In the genomic region with DNA sequence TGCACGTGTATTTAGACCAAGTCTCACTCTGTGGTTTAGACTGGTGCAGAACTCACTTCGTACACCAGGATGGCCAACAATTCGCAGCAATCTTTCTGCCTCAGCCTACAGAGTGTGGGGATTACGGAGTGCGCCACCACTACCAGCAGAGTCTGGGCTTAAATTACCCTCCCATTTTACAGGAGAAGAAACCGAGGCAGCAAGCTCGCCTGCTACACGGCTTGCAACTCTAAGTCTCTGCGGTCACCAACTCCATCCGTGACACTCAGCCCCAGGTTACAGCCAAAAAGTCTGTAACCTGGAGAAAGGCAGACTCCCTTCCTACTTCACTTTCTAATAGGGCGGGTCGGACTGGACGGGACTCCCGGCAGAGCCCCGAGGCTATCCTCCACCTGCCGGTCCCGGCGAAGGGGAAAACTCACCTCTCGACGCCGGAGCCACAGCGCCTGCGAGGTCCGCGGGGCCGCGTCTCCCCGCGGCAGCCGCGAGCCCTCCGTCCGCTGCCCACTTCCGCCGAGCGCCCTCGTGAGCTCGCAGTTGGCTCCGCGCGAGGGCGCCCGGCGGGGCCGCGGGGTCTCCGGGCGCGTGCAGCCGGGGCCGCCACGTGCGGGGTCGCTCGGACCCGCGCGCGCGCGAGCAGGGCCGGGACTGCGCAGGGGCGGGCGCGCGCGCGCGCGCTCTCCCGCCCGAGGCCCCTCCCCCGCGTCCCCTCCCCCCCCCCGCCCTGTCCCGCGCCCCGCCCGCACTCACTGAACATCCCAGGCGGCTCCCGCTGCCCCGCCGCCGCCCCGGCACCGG, we compare ENCODE assay signal across 8 mouse cellular contexts. TPM values are rescaled to one million over a fixed set of nuclear protein-coding genes. Genes with fewer than 3 reads are reported as not detected.
DNase-seq lines count a peak whose midpoint lies in the region; ATAC-seq and TF ChIP-seq lines count a peak whose summit lies in the region.

No protein-coding gene starts in this region.

- peaks cover 9 to 29% of the 10 kb centered on the region in 2 experiments for H3K4me1 ChIP-seq in MEL (ENCODE audit: control insufficient read depth in 1 of 2, insufficient read depth in 2 of 2, low read length in 2 of 2)
- peaks cover 33% of the 10 kb centered on the region for H3K4me1 ChIP-seq in embryonic facial prominence, embryonic 10.5 days
- peaks cover 12 to 32% of the 10 kb centered on the region in 2 experiments for H3K4me1 ChIP-seq in heart, embryonic 14.5 days (ENCODE audit: control insufficient read depth in 2 of 2, insufficient read depth in 2 of 2, low read length in 2 of 2)

- no peak for TF ChIP-seq RAD21 in MEL (IDR thresholded peaks at IDR 0.05; ENCODE audit: low read depth, low read length)

- peak overlapping the region; percentile 90 for H3K4me2 ChIP-seq in heart, embryonic 14.5 days (ENCODE audit: low read length)

- H3K9me3 ChIP-seq in MEL (replicated peaks; ENCODE audit: insufficient read depth, low read length): no peaks in the 10 kb centered on the region
- H3K9me3 ChIP-seq in embryonic facial prominence, embryonic 10.5 days: no peaks in the 10 kb centered on the region
- no peaks in the 10 kb centered on the region for H3K9me3 ChIP-seq in heart, embryonic 14.5 days (ENCODE audit: control insufficient read depth, low read length)

- peak; percentile 85 for ATAC-seq in heart, embryonic 14.5 days (ENCODE audit: insufficient number of reproducible peaks, insufficient read depth, low FRiP score, low read depth)

- WGBS in embryonic facial prominence, embryonic 10.5 days: under 1% methylated on average over 67 of the region's 87 CpGs
- WGBS in heart, embryonic 14.5 days: under 1% methylated on average over 44 of the region's 87 CpGs

- H3K9ac ChIP-seq in MEL (ENCODE audit: control insufficient read depth, low read depth, low read length, poor library complexity, severe bottlenecking): peak overlapping the region; percentile 98
- peak overlapping the region; percentile 89 for H3K9ac ChIP-seq in heart, embryonic 14.5 days (ENCODE audit: low read length)

- no peak; a peak in 1 of 6 replicates for TF ChIP-seq CTCF in MEL (IDR thresholded peaks at IDR 0.05 in 2 of 3, conservative IDR thresholded peaks at IDR 0.05 in 1 of 3; ENCODE audit: control insufficient read depth in 1 of 3, insufficient read depth in 1 of 3, low read depth in 2 of 3, low read length in 3 of 3, poor library complexity in 1 of 3, severe bottlenecking in 1 of 3)

- TF ChIP-seq POLR2A in MEL (IDR thresholded peaks at IDR 0.05; ENCODE audit: control insufficient read depth in 1 of 2, insufficient read depth in 1 of 2, low read depth in 1 of 2, low read length in 2 of 2, poor library complexity in 1 of 2): no peak; a peak in 2 of 4 replicates

- peak overlapping the region; percentile 90 to 100 for H3K4me3 ChIP-seq in MEL (ENCODE audit: control insufficient read depth in 1 of 2, insufficient read depth in 1 of 2, low read depth in 2 of 2, low read length in 2 of 2)
- H3K4me3 ChIP-seq in embryonic facial prominence, embryonic 10.5 days: peak overlapping the region; percentile 76
- H3K4me3 ChIP-seq in heart, embryonic 14.5 days (ENCODE audit: control insufficient read depth in 1 of 2, insufficient read depth in 1 of 2, low read depth in 1 of 2, low read length in 2 of 2): peak overlapping the region; percentile 66 to 83

- no peaks in the 10 kb centered on the region for H3K27me3 ChIP-seq in MEL (ENCODE audit: control insufficient read depth in 1 of 2, insufficient read depth in 2 of 2, low read length in 2 of 2)
- H3K27me3 ChIP-seq in embryonic facial prominence, embryonic 10.5 days (replicated peaks; ENCODE audit: low read depth, poor library complexity, severe bottlenecking): no peaks in the 10 kb centered on the region
- no peaks in the 10 kb centered on the region for H3K27me3 ChIP-seq in heart, embryonic 14.5 days (ENCODE audit: control insufficient read depth, insufficient read depth, low read length)

- peaks cover 25 to 52% of the 10 kb centered on the region in 2 experiments for H3K36me3 ChIP-seq in MEL (ENCODE audit: control insufficient read depth in 1 of 2, insufficient read depth in 2 of 2, low read length in 2 of 2)
- H3K36me3 ChIP-seq in embryonic facial prominence, embryonic 10.5 days (replicated peaks): peaks cover 26% of the 10 kb centered on the region
- H3K36me3 ChIP-seq in heart, embryonic 14.5 days (ENCODE audit: control insufficient read depth, insufficient read depth, low read length): peaks cover 26% of the 10 kb centered on the region

- no peak for TF ChIP-seq EP300 in MEL (IDR thresholded peaks at IDR 0.05; ENCODE audit: low read depth in 1 of 2, low read length in 2 of 2)

- peak; percentile 55 for DNase-seq in 3T3-L1 (ENCODE audit: low read depth, low spot score)
- DNase-seq in MEL (ENCODE audit: low read depth, low spot score): peak; percentile 77
- DNase-seq in embryonic facial prominence, embryonic 10.5 days (ENCODE audit: low spot score): peak; percentile 87
- peak; percentile 82 for DNase-seq in kidney, postnatal 10 days
- DNase-seq in lung, postnatal 25 days (ENCODE audit: low spot score): peak; percentile 23
- DNase-seq in ovary, postnatal 36 days (ENCODE audit: low spot score): peak; percentile 77
- peak; percentile 58 for DNase-seq in urinary bladder, adult 2 months (ENCODE audit: low spot score)

- H3K27ac ChIP-seq in MEL (ENCODE audit: control insufficient read depth, low read depth, low read length): peak overlapping the region; percentile 85
- H3K27ac ChIP-seq in embryonic facial prominence, embryonic 10.5 days (replicated peaks): peak overlapping the region; percentile 99
- peak overlapping the region; percentile 88 to 91 for H3K27ac ChIP-seq in heart, embryonic 14.5 days (replicated peaks in 1 of 2; ENCODE audit: control insufficient read depth in 1 of 2, insufficient read depth in 1 of 2, low read depth in 2 of 2, low read length in 2 of 2)

- peaks cover 80% of the 10 kb centered on the region for H3K79me2 ChIP-seq in MEL (ENCODE audit: control insufficient read depth, insufficient read depth, low read length, poor library complexity)

TF ChIP-seq in MEL, 35 proteins besides CTCF, POLR2A, EP300 and RAD21 (continues in another document):
- TF ChIP-seq NRF1 (IDR thresholded peaks at IDR 0.05; ENCODE audit: insufficient read depth, low read depth, low read length, poor library complexity, severe bottlenecking) (peak; percentile 35; the same call in 1 of the 2 replicates), MYC (IDR thresholded peaks at IDR 0.05; ENCODE audit: low read depth, low read length) (peak; percentile 64), ZKSCAN1 (IDR thresholded peaks at IDR 0.05; ENCODE audit: low read depth, low read length) (no peak), TBP (IDR thresholded peaks at IDR 0.05; ENCODE audit: low read depth, low read length) (no peak), HCFC1 (IDR thresholded peaks at IDR 0.05; ENCODE audit: low read depth, low read length) (no peak), ETS1 (IDR thresholded peaks at IDR 0.05; ENCODE audit: low read depth, low read length) (no peak), MAFK (IDR thresholded peaks at IDR 0.05; ENCODE audit: borderline replicate concordance, low read depth, low read length) (no peak), MAX (IDR thresholded peaks at IDR 0.05; ENCODE audit: low read length) (peak; percentile 73; the same call in 1 of the 2 replicates), MAZ (IDR thresholded peaks at IDR 0.05; ENCODE audit: low read depth, low read length) (no peak), USF2 (IDR thresholded peaks at IDR 0.05; ENCODE audit: borderline replicate concordance in 1 of 2, insufficient read depth in 1 of 2, low read depth in 1 of 2, low read length in 2 of 2) (no peak), JUND (IDR thresholded peaks at IDR 0.05; ENCODE audit: low read depth, low read length) (no peak), SIN3A (IDR thresholded peaks at IDR 0.05; ENCODE audit: low read length) (no peak; the same call in none of the 2 replicates), CHD2 (IDR thresholded peaks at IDR 0.05; ENCODE audit: low read length) (no peak), MEF2A (IDR thresholded peaks at IDR 0.05; ENCODE audit: extremely low read depth, insufficient replicate concordance, low read depth, low read length, poor library complexity, severe bottlenecking) (no peak), POLR2AphosphoS5 (IDR thresholded peaks at IDR 0.05; ENCODE audit: borderline replicate concordance, low read depth, low read length) (no peak), TCF12 (IDR thresholded peaks at IDR 0.05; ENCODE audit: low read depth, low read length) (0 out of 2 replicates have a peak, but pooled peaks have one; percentile 12), UBTF (IDR thresholded peaks at IDR 0.05; ENCODE audit: borderline replicate concordance, insufficient read depth, low read depth, low read length) (no peak), MYB (IDR thresholded peaks at IDR 0.05; ENCODE audit: low read depth, low read length) (no peak), BHLHE40 (IDR thresholded peaks at IDR 0.05; ENCODE audit: borderline replicate concordance, low read depth, low read length) (peak; percentile 44; the same call in 1 of the 2 replicates)

RNA-seq across cellular contexts. Expression of gene Taf5l, which starts 0.6 kb away (rescaled TPM):
- 85.9 and 86.3 TPM in 2 replicates for total RNA-seq in MEL (2012; rRNA removed)
- 10 to 100 TPM in 1 of 2 experiments, not detected in 1; 88.4 TPM for polyA plus RNA-seq in MEL (2012; ENCODE audit: insufficient read depth in 1 of 2, insufficient read length in 2 of 2, low read depth in 1 of 2, low replicate concordance in 2 of 2, missing spikeins in 1 of 2)
- polyA plus RNA-seq in embryonic facial prominence, embryonic 10.5 days (2016; fragmentation: Nextera tagmentation; extraction: Ambion mirVana): 46.4 and 46.7 TPM in 2 replicates
- 28.5 and 29.7 TPM in 2 replicates for polyA plus RNA-seq in heart, embryonic 14.5 days (2014; fragmentation: Nextera tagmentation; extraction: Ambion mirVana)
- 26.4 and 31.1 TPM in 2 replicates for polyA plus RNA-seq in urinary bladder, adult 2 months (2012; rRNA removed)

RNA-seq across cellular contexts. Expression of gene Urb2, which starts 0.7 kb away (rescaled TPM):
- 39.7 and 40.1 TPM in 2 replicates for total RNA-seq in MEL (2012; rRNA removed)
- 10 to 100 TPM; 31.6 to 82.4 TPM for polyA plus RNA-seq in MEL (2012; ENCODE audit: insufficient read depth in 1 of 2, insufficient read length in 2 of 2, low read depth in 1 of 2, low replicate concordance in 2 of 2, missing spikeins in 1 of 2)
- 8.4 and 9.3 TPM in 2 replicates for polyA plus RNA-seq in embryonic facial prominence, embryonic 10.5 days (2016; fragmentation: Nextera tagmentation; extraction: Ambion mirVana)
- polyA plus RNA-seq in heart, embryonic 14.5 days (2014; fragmentation: Nextera tagmentation; extraction: Ambion mirVana): 4.3 and 4.4 TPM in 2 replicates
- 6.4 and 6.7 TPM in 2 replicates for polyA plus RNA-seq in urinary bladder, adult 2 months (2012; rRNA removed)

RNA-seq across cellular contexts. Expression of gene Abcb10, which starts 37.7 kb away (rescaled TPM):
- 26.1 and 37.8 TPM in 2 replicates for total RNA-seq in MEL (2012; rRNA removed)
- polyA plus RNA-seq in MEL (2012; ENCODE audit: insufficient read depth in 1 of 2, insufficient read length in 2 of 2, low read depth in 1 of 2, low replicate concordance in 2 of 2, missing spikeins in 1 of 2): 10 to 100 TPM; 32.6 to 33.7 TPM
- 17.3 and 19.2 TPM in 2 replicates for polyA plus RNA-seq in embryonic facial prominence, embryonic 10.5 days (2016; fragmentation: Nextera tagmentation; extraction: Ambion mirVana)
- 21.5 and 21.9 TPM in 2 replicates for polyA plus RNA-seq in heart, embryonic 14.5 days (2014; fragmentation: Nextera tagmentation; extraction: Ambion mirVana)
- 13.7 and 13.9 TPM in 2 replicates for polyA plus RNA-seq in urinary bladder, adult 2 months (2012; rRNA removed)

Comparison
In these comparisons a context has a peak if more than half of its experiments do, and no peak if none do; other contexts are left out.
1. Peak in every context shown above with its lines: DNase-seq, ATAC-seq, H3K4me3 ChIP-seq and H3K27ac ChIP-seq.
2. DNase-seq: peak in every context shown above with its lines; median percentile 87 in embryonic facial prominence, embryonic 10.5 days; 82 in kidney, postnatal 10 days; 77 in MEL; 77 in ovary, postnatal 36 days; 58 in urinary bladder, adult 2 months; 55 in 3T3-L1; 23 in lung, postnatal 25 days.